Mouse (Mus musculus) ES-E14 (cell line): ENCODE data around the gene Trim10.

Source experiments
- CHD2 ChIP-seq: IDR thresholded peaks from 2 replicates; pipeline ENCODE4 v1.6.1; 2014; ENCODE audit warnings: mild to moderate bottlenecking, low read depth, low read length, inconsistent platforms
- HCFC1 ChIP-seq: IDR thresholded peaks from 2 replicates; pipeline ENCODE4 v1.6.1; 2012; ENCODE audit warnings: low read length, inconsistent platforms, borderline replicate concordance; ENCODE audit not compliant: insufficient read depth
- MAFK ChIP-seq: IDR thresholded peaks from 2 replicates; pipeline ENCODE4 v1.6.1; 2014; ENCODE audit warnings: mild to moderate bottlenecking, low read depth, low read length, inconsistent platforms; ENCODE audit not compliant: insufficient read depth
- ZNF384 ChIP-seq: IDR thresholded peaks from 2 replicates; pipeline ENCODE4 v1.6.1; 2012; ENCODE audit warnings: low read depth, low read length, inconsistent platforms

- TF ChIP-seq CHD2 (no peak), MAFK (no peak), HCFC1 (no peak), ZNF384 (no peak)
These were observed 18.2 kb upstream of the Trim10 start for GRCm38 (mm10) chr17:36851200-36851599.
